Mouse (Mus musculus) E14TG2a.4 (cell line): ENCODE data around the gene Stxbp4.

Source experiments
- CTCF ChIP-seq: conservative IDR thresholded peaks from 2 replicates; pipeline ENCODE4 v1.5.1; 2014; ENCODE audit warnings: low read length
- POU5F1 ChIP-seq: IDR thresholded peaks from 2 replicates; pipeline ENCODE4 v1.6.1; 2014; ENCODE audit warnings: low read length, borderline replicate concordance

DNA sequence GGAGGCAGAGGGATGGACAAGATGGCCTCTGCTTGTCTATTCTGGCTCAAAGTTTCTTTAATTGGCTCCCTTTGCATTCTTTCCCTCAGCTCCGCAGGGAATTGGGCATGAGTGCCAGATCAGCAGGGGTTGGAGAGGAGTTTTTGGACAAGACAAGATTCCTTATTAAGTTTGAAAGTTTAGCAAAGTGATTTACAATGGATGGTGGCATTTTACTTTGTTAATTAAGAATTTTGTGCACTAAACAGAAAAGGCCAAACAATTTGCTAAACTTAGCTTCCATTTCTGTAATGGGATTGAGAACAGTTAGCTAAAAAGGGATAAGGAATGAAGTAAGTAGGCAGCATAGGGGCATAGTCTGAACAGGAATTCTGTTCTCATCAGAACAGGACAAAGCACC is 142.9 kb downstream of the Stxbp4 start:
- TF ChIP-seq CTCF = no peak
- no peak for TF ChIP-seq POU5F1
